Mouse (Mus musculus) intestine, embryonic 16.5 days (tissue): ENCODE measurements around the gene Ltb. TPM values are rescaled to one million over a fixed set of nuclear protein-coding genes. Genes with fewer than 3 reads are reported as not detected.

ENCODE experiments used
- ATAC-seq: fragments of 200-750 bp; cut with Nextera tagmentation; 2 replicates; pipeline ENCODE4 v1.8.0; 2017; ENCODE audit warnings: moderate TSS enrichment, moderate library complexity
- H3K27ac ChIP-seq: fragments of 300-500 bp; sonication (generic); 2 replicates; pipeline ENCODE4 v1.5.1; 2014; ENCODE audit warnings: mild to moderate bottlenecking, low read length
- H3K27me3 ChIP-seq: fragments of 300-500 bp; sonication (generic); replicated peaks from 2 replicates; pipeline ENCODE4 v1.6.1; 2014; ENCODE audit warnings: low read length, control low read depth, mixed read lengths; ENCODE audit not compliant: control insufficient read depth, insufficient read depth
- H3K36me3 ChIP-seq: fragments of 300-500 bp; sonication (generic); 2 replicates; pipeline ENCODE4 v1.6.1; 2014; ENCODE audit warnings: low read length, control low read depth; ENCODE audit not compliant: control insufficient read depth, insufficient read depth
- H3K4me1 ChIP-seq: fragments of 300-500 bp; sonication (generic); 2 replicates; pipeline ENCODE4 v1.6.1; 2014; ENCODE audit warnings: low read length, control low read depth, mixed read lengths; ENCODE audit not compliant: control insufficient read depth, insufficient read depth
- H3K4me2 ChIP-seq: fragments of 300-500 bp; sonication (generic); 2 replicates; pipeline ENCODE4 v1.6.1; 2014; ENCODE audit warnings: low read depth, low read length, control low read depth
- H3K4me3 ChIP-seq: fragments of 300-500 bp; sonication (generic); 2 replicates; pipeline ENCODE4 v1.5.1; 2014; ENCODE audit warnings: mild to moderate bottlenecking, low read length
- H3K9ac ChIP-seq: fragments of 300-500 bp; sonication (generic); 2 replicates; pipeline ENCODE4 v1.6.1; 2014; ENCODE audit warnings: low read depth, low read length
- H3K9me3 ChIP-seq: fragments of 300-500 bp; sonication (generic); 2 replicates; pipeline ENCODE4 v1.6.1; 2016; ENCODE audit warnings: low read length, control low read depth; ENCODE audit not compliant: control insufficient read depth
- WGBS: fragments of 180-500 bp; shearing (Covaris S2); extraction: QIAGEN DNeasy Blood & Tissue Kit; methylation state at CpG from one replicate; pipeline ENCODE4 v1.1.7; 2014; 5-methylcytosine and 5-hydroxymethylcytosine counted together
- polyA plus RNA-seq: library from polyadenylated mRNA; unstranded; fragments of >200 nt; fragmentation: Nextera tagmentation; extraction: Ambion mirVana; gene quantifications from 2 replicates; pipeline ENCODE4 v1.2.1, GENCODE M21; 2015

The Ltb gene
- polyA plus RNA-seq, 1 experiment from 2014 or later = 4.4 TPM

DNA sequence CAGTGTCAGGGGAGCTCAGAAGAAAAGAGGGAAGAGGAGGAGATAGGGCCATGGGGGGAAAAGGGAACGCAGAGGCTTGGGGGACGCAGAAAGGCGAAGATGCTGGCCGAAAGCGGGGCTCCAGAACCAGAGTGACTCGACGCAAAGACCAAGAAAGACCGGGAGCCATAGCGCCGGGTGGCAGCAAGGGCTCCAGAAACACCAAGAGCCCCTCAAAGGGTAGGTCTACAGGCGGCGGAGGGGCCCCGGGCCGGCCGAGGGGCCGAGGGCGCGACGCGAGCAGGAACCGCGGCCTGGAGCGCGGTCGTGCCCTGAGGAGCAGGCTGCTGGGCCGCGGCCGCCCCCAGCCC lies 30.0 kb upstream of the Ltb start:
- H3K9ac ChIP-seq = peak overlapping the region; percentile 100
- no peak for ATAC-seq
- peak overlapping the region; percentile 99 for H3K4me3 ChIP-seq
- peaks cover 20% of the 10 kb centered on the region for H3K4me1 ChIP-seq
- H3K27ac ChIP-seq = peak overlapping the region; percentile 93
- H3K4me2 ChIP-seq = peak overlapping the region; percentile 77
- H3K36me3 ChIP-seq = peaks cover 23% of the 10 kb centered on the region
- H3K27me3 ChIP-seq = no peaks in the 10 kb centered on the region
- 0% methylated on average over 25 of the region's 28 CpGs for WGBS
- H3K9me3 ChIP-seq = no peaks in the 10 kb centered on the region

DNA sequence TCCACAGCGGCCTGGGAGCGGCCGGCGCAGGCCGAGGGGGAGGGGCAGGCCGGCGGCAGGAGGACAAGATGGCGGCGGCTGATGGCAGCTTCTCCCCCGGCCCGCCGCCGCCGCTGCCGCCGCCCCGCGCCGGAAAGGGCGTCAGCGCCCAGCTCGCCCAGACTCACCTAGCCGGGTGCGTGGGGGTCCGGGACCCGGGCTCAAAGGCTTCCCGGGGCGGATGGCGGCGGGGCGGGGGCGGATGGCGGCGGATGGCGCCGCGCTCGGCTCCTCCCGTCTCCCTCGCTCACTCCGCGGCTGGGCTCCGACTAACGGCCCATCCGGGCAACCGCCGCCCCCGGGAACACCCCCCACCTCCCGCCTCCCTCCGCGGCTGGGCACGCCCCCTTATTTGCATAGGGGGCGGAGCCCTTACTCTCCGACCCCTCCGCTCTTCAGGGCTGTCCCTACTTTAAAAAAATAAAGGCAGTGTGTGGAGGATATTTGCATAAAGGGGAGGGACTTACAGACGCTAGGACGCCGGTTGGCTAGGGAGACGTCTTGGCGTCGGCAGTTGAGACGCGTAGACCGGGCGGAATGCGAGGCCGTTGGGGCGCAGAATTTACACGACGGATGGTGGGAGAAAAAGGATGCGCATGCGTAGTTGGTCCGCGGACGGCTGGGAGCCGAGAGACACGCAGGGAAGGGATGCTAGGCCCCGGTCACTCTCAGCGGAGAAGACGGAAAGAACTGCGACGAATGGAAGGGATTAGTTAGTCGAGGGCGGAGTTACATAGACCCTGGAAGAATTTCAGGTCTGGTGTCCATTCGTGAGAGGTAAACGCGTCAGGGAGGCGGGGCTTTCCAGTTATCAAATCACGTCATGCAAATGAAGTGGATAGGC lies 29.4 kb upstream of the Ltb start, which contains the start of gene Prrc2a:
Gene Prrc2a, minus strand, starts transcription at position 330 of the 883 bp plus-strand sequence.
- peak within 1 kb of the TSS; percentile 99 for H3K4me3 ChIP-seq
- H3K9ac ChIP-seq = peak within 1 kb of the TSS; percentile 100
- no peaks in the 10 kb centered on the region for H3K9me3 ChIP-seq
- peak within 1 kb of the TSS; percentile 77 for H3K4me2 ChIP-seq
- ATAC-seq = peak; percentile 98
- H3K27me3 ChIP-seq = no peaks in the 10 kb centered on the region
- peak within 1 kb of the TSS; percentile 99 for H3K27ac ChIP-seq
- WGBS = under 1% methylated on average over 74 of the region's 89 CpGs
- H3K36me3 ChIP-seq = peaks cover 17% of the 10 kb centered on the region
- H3K4me1 ChIP-seq = peaks cover 20% of the 10 kb centered on the region

DNA sequence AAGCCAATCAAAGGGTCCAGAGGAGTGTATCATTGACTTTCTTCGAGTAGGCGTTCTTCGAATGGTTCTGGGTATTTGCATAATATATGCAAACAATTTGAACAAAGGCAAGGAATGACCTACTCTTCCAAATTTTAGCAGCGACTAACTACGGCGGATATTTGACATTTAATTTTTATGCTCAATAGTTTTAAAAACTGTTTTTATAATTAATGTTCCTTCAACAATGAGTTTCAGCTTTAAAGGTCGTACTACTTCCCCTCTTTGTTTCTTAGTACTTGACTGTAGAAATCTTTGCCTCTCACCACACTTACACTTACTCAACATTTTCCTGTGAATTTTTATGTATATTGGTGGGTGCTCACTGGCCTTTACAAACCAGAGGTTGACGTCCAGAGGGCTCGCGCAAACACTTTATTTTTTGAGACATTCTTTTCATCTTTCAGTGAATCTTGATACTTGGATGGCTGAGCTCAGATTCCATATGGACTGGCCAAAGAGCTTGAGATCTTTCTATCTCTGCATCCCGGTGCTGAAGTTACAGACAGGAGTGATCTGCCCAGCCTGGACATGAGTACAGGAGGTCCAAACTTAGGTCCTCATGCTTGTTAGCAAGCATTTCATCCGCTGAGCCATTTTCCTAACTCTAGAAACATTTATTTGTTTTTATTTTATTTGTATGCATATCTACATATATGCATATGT lies 28.6 kb upstream of the Ltb start:
- 20% methylated on average over 12 of the region's 12 CpGs for WGBS
- Histone ChIP-seq H3K27ac (peak overlapping the region; percentile 99), H3K9ac (peak overlapping the region; percentile 68), H3K4me1 (peaks cover 20% of the 10 kb centered on the region), H3K4me2 (peak overlapping the region; percentile 51), H3K36me3 (peaks cover 12% of the 10 kb centered on the region), H3K27me3 (no peaks in the 10 kb centered on the region), H3K4me3 (peak overlapping the region; percentile 56), H3K9me3 (no peaks in the 10 kb centered on the region)
- peak; percentile 87 for ATAC-seq

DNA sequence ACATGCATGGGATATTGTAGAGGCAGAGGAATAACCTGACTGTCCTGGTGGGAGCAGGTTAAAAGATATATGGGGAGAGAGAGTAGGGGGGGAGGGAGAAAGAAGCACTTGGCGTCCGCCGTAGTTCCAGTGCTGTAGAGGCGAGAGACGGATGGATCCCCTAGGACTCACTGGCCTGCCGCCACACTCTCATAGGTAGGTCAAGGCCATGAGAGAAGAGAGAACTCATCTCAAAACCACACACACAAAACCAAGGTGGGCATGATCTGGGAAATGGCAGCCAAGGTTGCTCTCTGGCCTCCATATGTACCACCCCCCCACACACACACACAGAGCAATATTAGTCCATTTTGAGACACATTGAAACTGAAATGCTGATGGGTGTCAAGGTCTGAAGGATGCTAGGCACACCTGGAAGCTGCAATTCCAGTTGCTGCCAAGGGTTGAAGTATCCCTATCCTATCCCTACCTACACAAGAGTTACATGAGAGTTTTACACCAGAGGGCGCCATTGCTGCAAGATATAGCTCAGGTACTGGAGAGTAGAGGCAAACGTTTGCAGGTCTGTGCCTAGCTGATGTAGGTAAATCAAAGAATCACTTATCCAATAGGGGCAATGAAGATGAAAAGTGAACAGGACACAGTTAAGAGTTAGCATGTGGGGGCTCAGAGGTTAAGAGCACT lies 27.7 kb upstream of the Ltb start:
- WGBS = 67% methylated on average over 8 of the region's 8 CpGs
- peak overlapping the region; percentile 56; the same call in 1 of the 2 replicates for H3K4me3 ChIP-seq
- H3K4me1 ChIP-seq = peaks cover 20% of the 10 kb centered on the region
- no peak for ATAC-seq
- no peaks in the 10 kb centered on the region for H3K9me3 ChIP-seq
- 0 out of 2 replicates have a peak, but pooled peaks cover 3% of the 10 kb centered on the region for H3K36me3 ChIP-seq
- H3K27me3 ChIP-seq = no peaks in the 10 kb centered on the region
- H3K27ac ChIP-seq = no peak overlapping the region
- peak overlapping the region; percentile 51; the same call in 1 of the 2 replicates for H3K4me2 ChIP-seq
- 0 out of 2 replicates have a peak overlapping the region, but pooled peaks have one; percentile 46 for H3K9ac ChIP-seq

DNA sequence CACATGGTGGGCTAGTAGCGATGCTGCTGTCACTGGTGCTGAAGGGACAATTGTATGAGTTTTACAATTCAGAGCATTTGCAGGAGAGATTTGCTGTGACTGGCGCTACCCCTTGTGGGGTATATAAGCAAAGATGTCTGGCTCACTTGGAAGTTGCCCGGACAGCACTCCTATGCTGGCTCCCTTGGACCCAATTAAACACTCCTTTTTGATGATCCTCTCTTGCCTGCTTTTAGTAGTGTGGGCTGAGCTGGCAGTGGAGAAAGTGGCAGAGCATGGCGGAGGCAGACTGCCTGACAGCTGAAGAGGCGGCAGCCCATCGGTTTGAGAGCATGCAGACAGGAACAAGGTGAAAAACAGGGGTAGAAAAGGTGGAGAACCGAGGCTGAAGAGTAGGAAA lies 26.4 kb upstream of the Ltb start:
- Histone ChIP-seq H3K4me1 (peaks cover 12% of the 10 kb centered on the region), H3K36me3 (no peaks in the 10 kb centered on the region), H3K9me3 (no peaks in the 10 kb centered on the region), H3K4me3 (no peak overlapping the region), H3K27me3 (no peaks in the 10 kb centered on the region), H3K27ac (no peak overlapping the region), H3K9ac (no peak overlapping the region), H3K4me2 (no peak overlapping the region)
- ATAC-seq = no peak
- 88% methylated on average over 7 of the region's 7 CpGs for WGBS

DNA sequence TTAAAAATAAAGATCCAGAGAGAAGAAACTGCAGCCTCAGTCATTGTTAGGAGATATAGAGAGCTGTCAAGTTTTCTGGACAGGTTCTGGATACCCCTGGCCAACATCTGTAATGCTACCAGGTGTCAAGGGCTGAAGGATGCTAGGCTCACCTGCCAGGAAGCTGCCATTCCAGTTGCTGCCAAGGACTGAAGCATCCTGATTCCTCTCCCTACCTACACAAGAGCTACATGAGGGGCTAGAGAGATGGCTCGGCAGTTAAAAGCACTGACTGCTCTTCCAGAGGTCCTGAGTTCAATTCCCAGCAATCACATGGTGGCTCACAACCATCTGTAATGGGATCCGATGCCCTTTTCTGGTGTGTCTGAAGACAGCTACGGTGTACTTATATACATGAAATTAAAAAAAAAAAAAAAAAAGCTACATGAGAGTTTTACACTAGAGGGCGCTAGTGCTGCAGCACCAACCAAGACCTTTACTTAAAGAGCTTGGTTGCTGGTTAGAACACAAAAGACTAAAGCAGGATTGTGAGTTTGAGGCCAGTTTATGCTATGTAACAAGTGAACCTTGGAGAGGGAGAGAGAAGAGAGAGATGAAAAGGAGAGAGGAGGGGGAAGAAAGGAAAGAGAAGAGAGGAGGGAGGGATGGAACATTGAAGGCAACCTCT lies 25.6 kb upstream of the Ltb start:
- Histone ChIP-seq H3K27me3 (no peaks in the 10 kb centered on the region), H3K27ac (no peak overlapping the region), H3K4me2 (no peak overlapping the region), H3K4me3 (no peak overlapping the region), H3K4me1 (peaks cover 9% of the 10 kb centered on the region), H3K9ac (no peak overlapping the region), H3K36me3 (no peaks in the 10 kb centered on the region), H3K9me3 (no peaks in the 10 kb centered on the region)
- WGBS = 15% methylated on average over 4 of the region's 4 CpGs
- no peak for ATAC-seq

DNA sequence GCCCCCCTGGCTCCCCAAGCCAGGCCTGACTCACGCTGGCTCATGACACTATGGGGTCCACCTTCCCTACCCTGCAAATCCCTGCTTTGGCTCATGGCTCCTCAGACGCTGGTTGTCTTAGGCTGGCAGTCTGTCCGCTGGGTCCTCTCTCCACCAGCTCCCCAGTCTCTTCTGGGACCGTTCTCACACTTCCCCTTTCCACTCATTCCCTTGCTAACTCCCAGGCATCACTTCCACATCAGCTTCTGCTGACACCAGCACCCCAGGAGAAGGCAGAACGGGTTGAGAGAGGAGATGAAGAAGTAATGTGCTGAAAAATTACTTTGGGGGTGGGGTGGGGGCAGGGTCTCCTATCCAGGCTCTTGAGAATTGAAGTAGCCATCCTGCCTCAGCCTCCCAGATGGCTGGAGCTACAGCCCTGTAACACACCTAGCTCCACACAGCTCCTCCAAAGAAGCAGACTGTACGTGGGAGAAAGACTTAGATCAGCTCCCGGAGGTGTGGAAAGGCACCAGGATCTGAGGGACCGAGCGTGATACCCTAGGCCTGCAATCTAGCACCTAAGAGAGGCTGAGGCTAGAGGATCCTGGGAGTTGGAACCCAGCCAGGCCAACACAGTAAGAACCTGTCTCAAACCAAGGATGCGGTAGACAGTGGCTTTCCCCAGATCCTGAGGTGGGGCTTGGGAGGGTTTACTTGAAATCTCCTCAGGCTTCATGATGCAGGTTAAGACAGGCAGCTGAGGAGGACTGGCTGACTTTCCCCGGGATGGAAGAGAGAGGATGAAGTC lies 21.6 kb upstream of the Ltb start:
- Histone ChIP-seq H3K4me3 (no peak overlapping the region), H3K4me1 (0 out of 2 replicates have a peak, but pooled peaks cover 2% of the 10 kb centered on the region), H3K4me2 (no peak overlapping the region), H3K9me3 (no peaks in the 10 kb centered on the region), H3K9ac (no peak overlapping the region), H3K27me3 (no peaks in the 10 kb centered on the region), H3K27ac (peak overlapping the region; percentile 33; the same call in 1 of the 2 replicates), H3K36me3 (no peaks in the 10 kb centered on the region)
- 71% methylated on average over 11 of the region's 11 CpGs for WGBS
- no peak for ATAC-seq

DNA sequence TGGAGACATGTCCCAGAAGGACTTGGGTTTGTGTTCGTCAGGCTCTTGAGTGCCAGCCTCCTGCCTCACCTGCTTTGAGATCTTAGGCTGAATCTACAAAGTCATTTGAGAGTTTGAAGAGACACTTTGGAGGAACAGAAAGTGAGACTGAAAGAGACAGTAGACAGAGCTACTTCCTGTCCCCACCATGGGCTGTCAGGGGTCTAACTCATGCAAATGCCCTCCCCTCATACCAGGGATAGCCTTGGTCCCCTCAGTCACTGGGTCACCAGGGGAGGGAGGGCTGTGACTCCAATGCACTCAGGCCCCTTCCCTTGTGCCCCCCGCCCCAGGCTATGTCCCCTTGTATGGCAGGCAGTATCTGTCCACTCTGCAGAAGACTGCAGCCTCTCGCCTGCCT lies 20.9 kb upstream of the Ltb start:
- Histone ChIP-seq H3K36me3 (no peaks in the 10 kb centered on the region), H3K9me3 (no peaks in the 10 kb centered on the region), H3K27ac (0 out of 2 replicates have a peak overlapping the region, but pooled peaks have one; percentile 33), H3K4me2 (no peak overlapping the region), H3K4me3 (no peak overlapping the region), H3K4me1 (0 out of 2 replicates have a peak, but pooled peaks cover 2% of the 10 kb centered on the region), H3K27me3 (no peaks in the 10 kb centered on the region), H3K9ac (0 out of 2 replicates have a peak overlapping the region, but pooled peaks have one; percentile 19)
- whole genome bisulfite sequencing = 69% methylated on average over 3 of the region's 3 CpGs
- ATAC-seq = no peak
